Mouse (Mus musculus) gastrocnemius, postnatal 10 days (tissue): ENCODE measurements around the gene Grk4. TPM values are rescaled to one million over a fixed set of nuclear protein-coding genes. Genes with fewer than 3 reads are reported as not detected.
A peak's percentile ranks its signal among the peaks of the same experiment; 100 is the strongest.
"Not testable (repeated sequence)": the region's sequence is repeated elsewhere in the genome, so short reads cannot be mapped to it uniquely, and the experiment has no call there.

ENCODE experiments used
- DNase-seq: peaks from one replicate; pipeline ENCODE4 v3.0.0; 2021; ENCODE audit warnings: mixed read lengths
- microRNA-seq, 2 experiments: library from miRNA; unstranded; fragments of <30 nt; microRNA quantifications; one replicate each; pipeline ENCODE4 v1.2.0; 2021
- total RNA-seq, 2 experiments: library from RNA; stranded (reverse); gene quantifications; 2 replicates each; pipeline ENCODE4 v1.2.3; 2021

Gene Grk4
- total RNA-seq, 2 experiments from 2014 or later = 1.4 to 1.5 TPM

DNA sequence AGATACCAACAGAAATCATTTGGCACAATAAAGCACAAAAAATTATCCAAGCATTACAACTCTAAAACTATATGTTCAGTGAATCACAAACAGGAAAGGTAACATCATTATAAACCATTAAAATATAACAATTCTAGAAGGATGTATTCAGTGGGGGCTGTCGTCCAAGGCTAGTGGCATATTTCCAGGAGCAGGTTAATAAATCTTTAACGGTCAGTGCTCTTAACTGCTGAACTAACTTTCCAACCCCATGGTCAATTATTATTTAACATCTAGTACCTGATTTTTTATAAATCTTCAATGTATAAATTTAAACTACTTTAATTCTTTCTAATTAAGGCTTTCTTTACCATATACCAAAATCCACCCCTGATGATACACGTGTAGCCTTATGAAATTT, 54.2 kb downstream of the Grk4 start:
- DNase-seq = not testable (repeated sequence)

DNA sequence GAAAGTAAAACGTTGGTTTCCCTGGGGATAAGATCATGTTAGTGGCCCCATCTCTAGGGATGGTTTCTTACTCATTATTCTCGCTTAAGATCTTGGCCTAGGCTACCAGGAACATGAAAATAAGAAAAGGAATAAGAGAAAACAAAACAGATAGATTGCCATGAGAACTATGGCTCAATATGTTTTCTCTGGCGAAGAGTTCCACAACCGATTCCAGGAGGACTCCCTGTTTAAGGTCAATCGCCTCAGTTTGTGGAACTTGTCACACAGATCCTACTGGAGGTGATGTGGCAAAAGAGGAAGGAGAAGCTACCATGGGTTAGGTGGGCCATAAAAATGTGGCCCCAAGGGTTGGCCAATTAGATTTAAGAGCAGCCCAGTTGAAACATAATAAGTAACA, 54.6 kb downstream of the Grk4 start:
- DNase-seq = no peak

DNA sequence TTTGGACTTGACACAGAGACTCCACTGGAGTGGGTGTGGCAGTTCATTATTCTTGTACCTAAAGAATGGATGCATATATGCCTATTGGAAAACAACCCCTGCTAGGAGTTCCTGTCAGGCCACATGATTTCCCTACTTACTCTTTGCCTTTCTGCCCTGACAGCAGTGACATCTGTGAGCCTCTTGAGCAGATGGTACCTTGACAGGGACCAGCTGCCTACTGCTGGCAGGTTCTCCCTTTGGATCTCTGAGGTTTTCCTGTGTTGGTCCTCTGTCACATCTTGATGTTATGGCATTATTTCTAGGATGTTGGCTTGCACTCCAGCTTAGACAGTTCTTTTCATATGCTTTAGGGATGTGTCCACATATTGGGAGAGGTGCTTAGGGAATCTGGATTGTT, 69.0 kb downstream of the Grk4 start:
- no peak for DNase-seq

DNA sequence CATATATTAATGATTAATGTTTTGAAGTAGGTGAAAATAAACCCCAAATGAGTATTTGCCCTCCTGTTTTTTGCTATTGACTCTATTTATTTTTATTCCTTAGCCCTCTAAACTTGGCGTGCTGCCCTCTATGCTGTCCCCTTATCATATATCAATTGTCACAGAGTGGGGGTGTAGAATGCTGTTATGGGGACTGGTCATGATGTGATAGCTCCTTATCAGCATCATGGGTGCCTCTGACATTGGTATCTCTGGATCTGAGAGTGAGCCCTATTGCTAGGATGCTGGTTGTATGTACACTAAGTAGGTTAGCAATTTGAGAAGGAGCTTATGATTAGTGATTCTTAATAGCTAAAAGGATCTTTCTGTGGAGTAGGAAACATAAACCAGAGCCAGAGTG, 70.1 kb downstream of the Grk4 start:
- DNase-seq = no peak

DNA sequence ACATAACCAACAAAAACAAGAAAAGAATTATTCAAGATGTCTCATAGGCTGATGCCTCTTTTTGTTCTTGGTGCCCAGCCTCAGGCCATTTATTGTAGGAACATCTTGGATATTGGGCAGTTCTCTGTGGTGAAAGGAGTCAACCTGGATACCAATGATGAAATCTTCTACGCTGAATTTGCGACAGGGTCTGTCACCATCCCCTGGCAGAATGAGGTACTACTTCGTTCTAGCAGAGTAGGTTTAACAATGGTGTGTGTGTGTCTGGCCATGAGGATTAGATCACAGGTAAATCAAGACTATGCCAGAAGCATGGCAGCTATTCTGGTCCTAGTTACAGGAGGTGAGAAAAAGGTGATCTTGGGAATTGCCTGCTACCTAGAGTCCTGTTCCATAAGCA, 91.3 kb downstream of the Grk4 start:
- no peak for DNase-seq

DNA sequence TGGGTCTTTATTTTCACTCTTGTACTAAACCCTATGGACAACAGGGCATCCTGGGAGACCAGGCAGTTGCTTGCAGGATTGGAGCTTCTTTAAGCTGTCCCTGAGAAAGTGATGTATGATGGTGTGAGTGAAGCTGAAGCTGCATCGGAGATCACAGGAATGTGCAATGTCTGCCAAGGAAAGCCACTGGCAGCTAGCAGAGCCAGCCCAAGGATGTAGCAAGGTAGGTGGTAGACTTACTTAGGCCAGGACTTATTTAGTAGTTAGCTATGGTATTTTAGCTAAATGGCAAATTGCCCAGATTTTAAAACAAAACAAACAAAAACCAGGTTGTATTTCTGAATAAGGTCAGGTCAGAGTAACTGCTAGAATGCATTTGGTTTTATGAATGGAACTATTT, 98.6 kb downstream of the Grk4 start:
- DNase-seq = no peak

DNA sequence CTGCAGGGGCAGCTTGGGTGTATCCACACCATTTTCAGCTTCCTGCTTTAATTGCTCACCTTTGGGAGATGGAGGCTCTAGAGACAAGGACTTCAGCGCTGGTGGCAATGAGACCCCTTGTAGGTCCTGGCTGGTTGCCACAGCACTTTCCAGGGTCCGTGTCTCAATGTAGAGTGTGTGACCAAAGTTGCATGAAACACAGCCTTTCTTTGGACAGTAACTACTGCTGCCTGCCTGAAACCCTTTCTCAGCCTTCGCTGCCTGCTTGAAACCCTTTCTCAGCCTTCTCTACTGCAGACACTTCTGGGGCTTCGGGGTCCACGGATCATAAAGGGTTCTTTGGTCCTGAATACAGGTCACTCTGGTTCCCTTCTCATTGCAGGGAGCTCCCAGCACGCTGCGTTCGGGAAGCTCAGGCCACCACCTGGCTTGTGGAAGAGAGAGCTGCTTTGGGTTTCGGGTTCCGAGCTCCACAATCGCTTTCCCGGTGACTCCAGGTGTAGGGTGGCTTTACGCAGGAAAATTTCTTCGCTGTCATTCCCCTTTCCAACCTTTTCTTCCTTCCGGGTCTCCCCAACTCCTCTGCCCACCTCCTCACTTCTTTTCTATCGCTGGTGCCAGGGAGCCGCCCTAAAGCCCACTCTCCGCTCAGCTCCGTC, 100.8 kb downstream of the Grk4 start:
- DNase-seq = no peak

DNA sequence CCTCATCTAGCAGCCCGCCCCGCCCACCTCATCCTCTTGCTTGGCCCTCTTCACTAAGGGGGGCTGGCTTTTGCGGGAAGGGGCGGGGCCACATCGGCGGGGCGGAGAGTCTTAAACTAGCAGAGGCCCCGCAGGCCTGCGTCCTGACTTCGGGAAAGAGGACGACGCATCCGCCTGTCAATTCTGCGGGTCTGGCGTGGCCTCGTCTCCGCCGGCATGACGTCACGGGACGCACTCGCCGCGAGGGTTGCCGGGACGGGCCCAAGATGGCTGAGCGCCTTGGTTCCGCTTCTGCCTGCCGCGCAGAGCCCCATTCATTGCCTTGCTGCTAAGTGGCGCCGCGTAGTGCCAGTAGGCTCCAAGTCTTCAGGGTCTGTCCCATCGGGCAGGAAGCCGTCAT, 101.3 kb downstream of the Grk4 start, which contains the start of gene Htt:
Gene Htt (plus strand): TSS at position 232 of the 400 bp plus-strand sequence.
- DNase-seq = peak; percentile 93

DNA sequence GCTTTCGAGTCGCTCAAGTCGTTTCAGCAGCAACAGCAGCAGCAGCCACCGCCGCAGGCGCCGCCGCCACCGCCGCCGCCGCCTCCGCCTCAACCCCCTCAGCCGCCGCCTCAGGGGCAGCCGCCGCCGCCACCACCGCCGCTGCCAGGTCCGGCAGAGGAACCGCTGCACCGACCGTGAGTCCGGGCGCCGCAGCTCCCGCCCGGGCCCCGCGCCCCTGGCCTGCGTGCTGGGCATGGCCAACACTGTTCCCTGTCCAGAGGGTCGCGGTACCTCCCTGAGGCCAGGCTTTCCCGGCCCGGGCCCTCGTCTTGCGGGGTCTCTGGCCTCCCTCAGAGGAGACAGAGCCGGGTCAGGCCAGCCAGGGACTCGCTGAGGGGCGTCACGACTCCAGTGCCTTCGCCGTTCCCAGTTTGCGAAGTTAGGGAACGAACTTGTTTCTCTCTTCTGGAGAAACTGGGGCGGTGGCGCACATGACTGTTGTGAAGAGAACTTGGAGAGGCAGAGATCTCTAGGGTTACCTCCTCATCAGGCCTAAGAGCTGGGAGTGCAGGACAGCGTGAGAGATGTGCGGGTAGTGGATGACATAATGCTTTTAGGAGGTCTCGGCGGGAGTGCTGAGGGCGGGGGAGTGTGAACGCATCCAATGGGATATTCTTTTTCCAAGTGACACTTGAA, 101.9 kb downstream of the Grk4 start:
- DNase-seq = peak; percentile 33

DNA sequence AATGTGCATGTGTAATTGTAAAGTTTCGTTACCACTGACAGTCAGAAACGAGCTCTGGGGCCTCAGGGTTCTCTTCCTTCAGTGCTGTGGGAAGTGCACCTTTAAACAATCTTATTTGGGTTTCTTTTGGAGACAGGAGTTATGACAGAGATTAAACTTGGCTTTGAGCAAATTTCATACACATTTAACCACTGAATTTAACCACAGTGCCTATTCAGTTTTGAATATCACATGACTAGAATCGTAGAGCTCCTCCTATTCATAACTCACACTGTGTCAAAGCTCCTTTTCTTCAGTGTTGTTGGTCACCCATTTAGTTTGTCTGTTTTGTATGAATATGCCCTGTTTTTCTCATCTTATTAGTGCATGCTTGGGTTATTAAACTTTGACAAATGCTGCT, 111.6 kb downstream of the Grk4 start:
- DNase-seq = no peak

DNA sequence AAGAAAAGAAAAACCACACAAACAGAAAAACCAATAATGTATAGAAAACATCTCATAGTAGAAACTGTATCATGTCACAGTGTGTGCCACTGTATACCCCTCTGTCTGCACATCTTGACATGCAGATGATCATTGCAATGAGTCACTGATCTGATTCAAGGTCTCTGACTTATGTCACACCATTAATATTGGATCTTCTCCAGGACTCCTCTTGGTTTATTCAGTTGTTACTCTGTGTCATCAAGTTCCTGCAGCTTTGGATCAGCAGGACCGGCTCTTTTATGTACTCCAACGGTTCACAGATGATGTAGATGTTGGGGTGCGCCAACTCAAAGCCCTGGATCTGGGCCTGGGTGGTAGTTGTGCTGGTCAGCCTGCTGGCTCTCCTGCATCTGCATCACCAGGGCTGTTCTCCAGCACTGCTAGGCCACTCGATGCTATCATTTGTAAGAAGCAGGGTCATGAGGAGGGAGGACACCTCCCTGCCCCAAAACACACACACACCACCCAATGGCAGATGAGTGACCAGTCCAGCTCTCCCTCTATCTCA, 112.6 kb downstream of the Grk4 start:
- DNase-seq = no peak

DNA sequence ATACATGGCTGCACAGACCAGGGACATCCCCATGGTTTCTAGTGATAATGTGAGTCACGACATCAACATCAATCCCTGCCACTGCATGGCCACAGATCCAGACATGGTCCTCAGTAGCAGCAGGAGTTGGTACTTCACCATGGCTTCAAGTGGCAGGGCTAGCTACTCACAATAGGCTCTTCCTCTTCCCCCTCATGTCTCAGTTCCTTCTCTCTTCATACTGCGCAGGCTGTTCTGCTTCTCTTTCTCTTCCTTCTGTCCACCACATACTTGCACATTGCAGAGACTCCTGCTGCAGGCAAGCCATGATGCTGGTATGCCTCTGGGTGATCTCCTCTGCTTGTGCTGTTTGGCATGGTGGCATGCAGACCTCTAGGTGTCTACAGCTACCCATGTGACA, 113.2 kb downstream of the Grk4 start:
- no peak for DNase-seq

DNA sequence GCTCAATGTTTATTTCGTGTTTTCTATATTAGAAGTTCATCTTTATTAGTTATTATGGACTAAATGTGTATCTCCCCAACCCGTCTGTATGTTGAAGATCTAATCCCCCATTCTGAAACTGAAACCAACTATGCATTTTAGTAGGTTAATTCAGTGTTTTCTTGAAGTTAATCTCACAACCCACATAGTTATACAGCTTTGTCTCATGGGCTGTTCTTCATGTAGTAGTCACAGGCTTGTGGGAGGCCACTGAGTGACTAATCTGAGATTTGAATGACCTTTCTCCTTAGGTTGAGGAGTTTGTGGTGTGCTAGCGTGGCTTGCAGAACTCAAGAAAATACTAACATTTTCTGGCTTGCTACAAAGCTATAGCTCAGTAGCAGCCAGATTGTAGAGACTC, 124.8 kb downstream of the Grk4 start:
- DNase-seq = no peak

DNA sequence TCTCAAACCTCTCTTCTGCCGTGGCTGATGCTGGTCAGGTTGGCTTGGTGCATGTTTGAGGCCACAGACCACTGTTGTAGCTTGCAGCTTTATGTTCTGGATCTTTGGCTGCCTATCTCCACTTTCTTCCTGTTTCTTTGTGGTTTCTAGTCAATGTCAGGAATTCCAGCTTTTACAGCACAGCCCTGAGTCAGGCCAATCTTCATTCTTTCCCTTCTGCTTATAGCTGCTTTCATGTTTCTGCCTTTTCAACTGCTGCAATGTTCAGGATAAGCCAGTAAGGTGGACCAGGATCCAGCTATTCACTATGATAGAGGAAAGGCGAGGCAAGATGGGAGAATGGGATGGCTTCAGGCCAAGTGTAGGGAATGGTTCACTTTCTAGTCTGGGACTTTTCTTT, 131.0 kb downstream of the Grk4 start:
- no peak for DNase-seq

DNA sequence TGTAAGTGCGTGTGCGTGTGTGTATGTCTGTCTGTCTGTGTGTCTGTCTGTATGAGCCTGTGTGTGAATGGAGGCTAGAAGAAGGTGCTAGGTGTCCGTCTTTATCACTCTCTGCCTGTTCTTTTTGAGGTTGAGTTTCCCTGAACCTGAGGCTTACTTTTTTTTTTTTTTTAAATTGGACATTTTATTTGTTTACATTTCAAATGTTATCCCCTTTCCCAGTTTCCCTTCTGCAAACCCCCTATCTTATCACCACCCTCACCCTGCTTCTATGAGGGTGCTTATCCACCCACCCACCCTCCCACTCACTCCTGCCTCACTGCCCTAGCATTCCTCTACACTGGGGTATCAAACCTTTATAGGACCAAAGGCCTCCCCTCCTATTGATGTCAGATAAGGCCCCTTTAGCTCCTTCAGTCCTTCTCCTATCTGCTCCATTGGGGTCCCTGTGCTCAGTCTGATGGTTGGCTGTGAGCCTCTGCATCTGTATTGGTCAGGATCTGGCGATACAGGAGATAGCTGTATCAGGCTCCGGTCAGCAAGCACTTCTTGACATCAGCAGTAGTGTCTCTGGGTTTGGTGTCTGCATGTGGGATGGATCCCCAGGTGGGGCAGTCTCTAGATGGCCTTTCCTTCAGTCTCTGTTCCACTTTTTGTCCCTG, 140.2 kb downstream of the Grk4 start:
- DNase-seq = no peak

Small RNAs within 50 kb of the gene (microRNA-seq; reads per million reads assigned to microRNA genes)
- 0 reads per million in 2 experiments for gene Mir467g

Other genes starting within 250 kb of the Grk4 start
- 1 to 10 TPM; 3.3 to 6.0 TPM for gene Tnip2, start 146.4 kb upstream of the Grk4 start, total RNA-seq
- 1 to 10 TPM; 3.3 to 6.2 TPM for gene Sh3bp2, start 134.5 kb upstream of the Grk4 start, total RNA-seq
- gene Add1, start 86.7 kb upstream of the Grk4 start, total RNA-seq = 100 to 1,000 TPM in 1 of 2 experiments, 10 to 100 TPM in 1; 92.4 to 125 TPM
- 10 to 100 TPM; 15.0 to 17.5 TPM for gene Mfsd10, start 23.2 kb upstream of the Grk4 start, total RNA-seq
- gene Nop14, start 231 bp upstream of the Grk4 start, total RNA-seq = 10 to 100 TPM; 11.0 to 14.4 TPM
- 10 to 100 TPM in 1 of 2 experiments, 1 to 10 TPM in 1; 9.9 to 14.1 TPM for gene Htt, start 101.4 kb downstream of the Grk4 start, total RNA-seq
- gene Msantd1, start 247.6 kb downstream of the Grk4 start, total RNA-seq = under 1 TPM; 0.14 to 0.97 TPM